ENCODE assay signal across 34 mouse cellular contexts in the genomic region with DNA sequence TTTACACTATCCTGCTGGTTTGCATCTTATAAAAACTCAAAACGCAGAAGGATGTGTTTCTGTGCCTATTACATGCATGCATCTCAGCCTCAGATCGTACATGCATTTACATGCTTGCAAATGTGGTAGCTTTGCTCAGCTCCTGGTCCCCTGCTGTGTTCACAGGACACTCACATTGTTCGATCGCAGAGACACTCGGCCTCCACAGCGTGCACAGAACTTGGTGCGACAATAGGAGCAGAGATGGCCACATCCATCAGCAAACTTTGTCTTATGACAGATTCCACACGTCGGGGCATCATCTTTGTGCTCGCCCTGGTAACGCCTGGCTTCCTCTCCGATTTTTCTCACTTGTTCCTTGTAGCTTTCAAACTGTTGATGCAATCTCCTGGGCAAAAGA.
A peak's percentile ranks its signal among the peaks of the same experiment; 100 is the strongest.
DNase-seq lines count a peak whose midpoint lies in the region; ATAC-seq lines count a peak whose summit lies in the region.
"Had no signal": no experiment of that assay in that cellular context is flagged by ENCODE, and none has a peak within 500 bp of the region (broad histone marks: within the 10 kb centered on the region; RNA-seq: fewer than 3 reads in every experiment).

No protein-coding gene starts in this region.

- peak; percentile 14; the same call in 1 of the 2 replicates for ATAC-seq in frontal cortex, adult (ENCODE audit: low TSS enrichment)
- ATAC-seq in midbrain, embryonic 13.5 days: no peak
- no peak for ATAC-seq in midbrain, embryonic 16.5 days
- ATAC-seq in hindbrain, embryonic 12.5 days (ENCODE audit: low FRiP score): peak; percentile 48; the same call in 1 of the 2 replicates
- ATAC-seq: forebrain, postnatal 0 days; inflammation-experienced regulatory T-cells, adult 6 months; Patski had no signal

- H3K27ac ChIP-seq in midbrain, embryonic 13.5 days: no peak overlapping the region
- no peak overlapping the region for H3K27ac ChIP-seq in midbrain, embryonic 16.5 days (ENCODE audit: low read length)
- H3K27ac ChIP-seq in hindbrain, embryonic 12.5 days: no peak overlapping the region
- H3K27ac ChIP-seq: embryonic facial prominence, embryonic 10.5 days; embryonic facial prominence, embryonic 15.5 days; forebrain, embryonic 12.5 days; left cerebral cortex, adult 2 months; limb, embryonic 12.5 days; liver, embryonic 15.5 days; midbrain, embryonic 12.5 days; neural tube, embryonic 12.5 days; stomach, embryonic 15.5 days had no signal

- H3K36me3 ChIP-seq in midbrain, embryonic 13.5 days: no peaks in the 10 kb centered on the region
- no peaks in the 10 kb centered on the region for H3K36me3 ChIP-seq in midbrain, embryonic 16.5 days (ENCODE audit: control insufficient read depth, insufficient read depth, low read length)
- no peaks in the 10 kb centered on the region for H3K36me3 ChIP-seq in hindbrain, embryonic 12.5 days
- H3K36me3 ChIP-seq: embryonic facial prominence, embryonic 10.5 days; embryonic facial prominence, embryonic 15.5 days; forebrain, embryonic 12.5 days; G1E; heart, embryonic 12.5 days; limb, embryonic 12.5 days; liver, embryonic 15.5 days; midbrain, embryonic 12.5 days; neural tube, embryonic 12.5 days; stomach, embryonic 15.5 days had no signal

- peaks cover 11% of the 10 kb centered on the region for H3K4me1 ChIP-seq in midbrain, embryonic 13.5 days (replicated peaks)
- 0 out of 2 replicates have a peak, but pooled peaks cover 3% of the 10 kb centered on the region for H3K4me1 ChIP-seq in midbrain, embryonic 16.5 days (ENCODE audit: control insufficient read depth, insufficient read depth, low read length)
- peaks cover 8% of the 10 kb centered on the region for H3K4me1 ChIP-seq in hindbrain, embryonic 12.5 days
- H3K4me1 ChIP-seq: embryonic facial prominence, embryonic 10.5 days; embryonic facial prominence, embryonic 15.5 days; forebrain, embryonic 12.5 days; heart, embryonic 12.5 days; limb, embryonic 12.5 days; liver, embryonic 15.5 days; midbrain, embryonic 12.5 days; neural tube, embryonic 12.5 days; stomach, embryonic 15.5 days had no signal

- 0 out of 2 replicates have a peak overlapping the region, but pooled peaks have one; percentile 3 for H3K4me2 ChIP-seq in midbrain, embryonic 13.5 days (replicated peaks)
- no peak overlapping the region for H3K4me2 ChIP-seq in midbrain, embryonic 16.5 days (ENCODE audit: low read length)
- H3K4me2 ChIP-seq in hindbrain, embryonic 12.5 days (replicated peaks): no peak overlapping the region
- H3K4me2 ChIP-seq: embryonic facial prominence, embryonic 15.5 days; forebrain, embryonic 12.5 days; heart, embryonic 12.5 days; limb, embryonic 12.5 days; liver, embryonic 15.5 days; lung, embryonic 14.5 days; midbrain, embryonic 12.5 days; neural tube, embryonic 12.5 days; stomach, embryonic 15.5 days had no signal

- DNase-seq in frontal cortex, postnatal 10 days (ENCODE audit: low spot score in 2 of 2): no peak
- DNase-seq in retina, postnatal 1 day: peak; percentile 25
- DNase-seq in urinary bladder, adult 2 months (ENCODE audit: low spot score): no peak
- DNase-seq: adrenal gland, postnatal 14 days; cerebellum, adult 11 months; cerebellum, adult 9-10 months; cerebellum, postnatal 36 days; forebrain, postnatal 0 days; gastrocnemius, postnatal 14 days; heart, adult 18-20 months; heart, postnatal 4 days; kidney, adult 11 months; kidney, postnatal 14 days; right cerebral cortex, postnatal 25 days; thymus, adult 18-20 months; thymus, postnatal 36 days had no signal

- H3K9me3 ChIP-seq in midbrain, embryonic 13.5 days: no peaks in the 10 kb centered on the region
- H3K9me3 ChIP-seq in midbrain, embryonic 16.5 days (replicated peaks; ENCODE audit: control insufficient read depth, low read length, poor library complexity, severe bottlenecking): no peaks in the 10 kb centered on the region
- H3K9me3 ChIP-seq in hindbrain, embryonic 12.5 days (replicated peaks): no peaks in the 10 kb centered on the region
- H3K9me3 ChIP-seq: embryonic facial prominence, embryonic 10.5 days; embryonic facial prominence, embryonic 15.5 days; forebrain, embryonic 12.5 days; G1E; heart, embryonic 12.5 days; limb, embryonic 12.5 days; liver, embryonic 15.5 days; midbrain, embryonic 12.5 days; neural tube, embryonic 12.5 days; stomach, embryonic 15.5 days had no signal

- H3K4me3 ChIP-seq in midbrain, embryonic 13.5 days (replicated peaks): no peak overlapping the region
- H3K4me3 ChIP-seq in midbrain, embryonic 16.5 days (ENCODE audit: low read depth, low read length): no peak overlapping the region
- no peak overlapping the region for H3K4me3 ChIP-seq in hindbrain, embryonic 12.5 days
- H3K4me3 ChIP-seq: embryonic facial prominence, embryonic 10.5 days; embryonic facial prominence, embryonic 15.5 days; forebrain, embryonic 12.5 days; heart, embryonic 12.5 days; left cerebral cortex, adult 2 months; limb, embryonic 12.5 days; liver, embryonic 15.5 days; midbrain, embryonic 12.5 days; neural tube, embryonic 12.5 days; stomach, embryonic 15.5 days had no signal

- H3K9ac ChIP-seq in midbrain, embryonic 13.5 days (replicated peaks): no peak overlapping the region
- H3K9ac ChIP-seq in midbrain, embryonic 16.5 days (ENCODE audit: low read depth, low read length): no peak overlapping the region
- no peak overlapping the region for H3K9ac ChIP-seq in hindbrain, embryonic 12.5 days
- H3K9ac ChIP-seq: embryonic facial prominence, embryonic 15.5 days; forebrain, embryonic 12.5 days; forebrain, postnatal 0 days; heart, embryonic 12.5 days; limb, embryonic 12.5 days; liver, embryonic 15.5 days; lung, embryonic 14.5 days; midbrain, embryonic 12.5 days; neural tube, embryonic 12.5 days; stomach, embryonic 15.5 days had no signal

- 42% methylated on average over 12 of the region's 12 CpGs for WGBS in midbrain, embryonic 13.5 days
- 38% methylated on average over 12 of the region's 12 CpGs for WGBS in midbrain, embryonic 16.5 days
- WGBS in hindbrain, embryonic 12.5 days: 39% methylated on average over 12 of the region's 12 CpGs

- no peaks in the 10 kb centered on the region for H3K27me3 ChIP-seq in midbrain, embryonic 13.5 days
- H3K27me3 ChIP-seq in midbrain, embryonic 16.5 days (ENCODE audit: control insufficient read depth, insufficient read depth, low read depth, low read length): no peaks in the 10 kb centered on the region
- no peaks in the 10 kb centered on the region for H3K27me3 ChIP-seq in hindbrain, embryonic 12.5 days
- H3K27me3 ChIP-seq: embryonic facial prominence, embryonic 15.5 days; forebrain, embryonic 12.5 days; heart, embryonic 12.5 days; limb, embryonic 12.5 days; liver, embryonic 15.5 days; midbrain, embryonic 12.5 days; neural tube, embryonic 12.5 days; stomach, embryonic 15.5 days had no signal

Comparison
In these comparisons a context has a peak if more than half of its experiments do, and no peak if none do; other contexts are left out.
1. ATAC-seq: peak in frontal cortex, adult (single experiment) and hindbrain, embryonic 12.5 days (single experiment); none in midbrain, embryonic 13.5 days (single experiment) and midbrain, embryonic 16.5 days (single experiment).